Mouse (Mus musculus) forebrain, embryonic 11.5 days (tissue): ENCODE measurements around the gene C1qtnf6. TPM values are rescaled to one million over a fixed set of nuclear protein-coding genes. Genes with fewer than 3 reads are reported as not detected.

ENCODE experiments used
- ATAC-seq: fragments of 200-750 bp; cut with Nextera tagmentation; replicated peaks from 2 replicates; pipeline ENCODE4 v1.8.0; 2017; ENCODE audit warnings: moderate TSS enrichment; ENCODE audit not compliant: low FRiP score
- DNase-seq: peaks from one replicate; pipeline ENCODE4 v3.0.0-alpha.2; 2017; ENCODE audit warnings: low spot score
- H3K27ac ChIP-seq: fragments of 300-500 bp; sonication (generic); 2 replicates; pipeline ENCODE4 v1.5.1; 2014; ENCODE audit warnings: low read depth, low read length
- H3K27me3 ChIP-seq: fragments of 300-500 bp; sonication (generic); 2 replicates; pipeline ENCODE4 v1.6.1; 2014; ENCODE audit warnings: mild to moderate bottlenecking, low read length, mixed read lengths; ENCODE audit not compliant: control insufficient read depth, insufficient read depth
- H3K36me3 ChIP-seq: fragments of 300-500 bp; sonication (generic); 2 replicates; pipeline ENCODE4 v1.6.1; 2014; ENCODE audit warnings: mild to moderate bottlenecking, low read length, moderate library complexity, mixed read lengths; ENCODE audit not compliant: control insufficient read depth, insufficient read depth
- H3K4me1 ChIP-seq: fragments of 300-500 bp; sonication (generic); replicated peaks from 2 replicates; pipeline ENCODE4 v1.6.1; 2014; ENCODE audit warnings: low read length, mixed read lengths; ENCODE audit not compliant: control insufficient read depth, insufficient read depth
- H3K4me2 ChIP-seq: fragments of 300-500 bp; sonication (generic); 2 replicates; pipeline ENCODE4 v1.6.1; 2014; ENCODE audit warnings: low read depth, mild to moderate bottlenecking, low read length, moderate library complexity, mixed read lengths; ENCODE audit not compliant: severe bottlenecking
- H3K4me3 ChIP-seq: fragments of 300-500 bp; sonication (generic); 2 replicates; pipeline ENCODE4 v1.5.1; 2014; ENCODE audit warnings: low read depth, low read length
- H3K9ac ChIP-seq: fragments of 300-500 bp; sonication (generic); 2 replicates; pipeline ENCODE4 v1.6.1; 2014; ENCODE audit warnings: low read length
- H3K9me3 ChIP-seq: fragments of 300-500 bp; sonication (generic); 2 replicates; pipeline ENCODE4 v1.6.1; 2016; ENCODE audit warnings: low read length, mixed read lengths; ENCODE audit not compliant: control insufficient read depth
- WGBS: fragments of 180-500 bp; shearing (Covaris S2); extraction: QIAGEN DNeasy Blood & Tissue Kit; methylation state at CpG from one replicate; pipeline ENCODE4 v1.1.7; 2014; 5-methylcytosine and 5-hydroxymethylcytosine counted together
- polyA plus RNA-seq: library from polyadenylated mRNA; unstranded; fragments of >200 nt; fragmentation: Nextera tagmentation; extraction: Ambion mirVana; gene quantifications from 2 replicates; pipeline ENCODE4 v1.2.1, GENCODE M21; 2014

The C1qtnf6 gene
- polyA plus RNA-seq, 1 experiment from 2014 or later: 10.0 TPM

DNA sequence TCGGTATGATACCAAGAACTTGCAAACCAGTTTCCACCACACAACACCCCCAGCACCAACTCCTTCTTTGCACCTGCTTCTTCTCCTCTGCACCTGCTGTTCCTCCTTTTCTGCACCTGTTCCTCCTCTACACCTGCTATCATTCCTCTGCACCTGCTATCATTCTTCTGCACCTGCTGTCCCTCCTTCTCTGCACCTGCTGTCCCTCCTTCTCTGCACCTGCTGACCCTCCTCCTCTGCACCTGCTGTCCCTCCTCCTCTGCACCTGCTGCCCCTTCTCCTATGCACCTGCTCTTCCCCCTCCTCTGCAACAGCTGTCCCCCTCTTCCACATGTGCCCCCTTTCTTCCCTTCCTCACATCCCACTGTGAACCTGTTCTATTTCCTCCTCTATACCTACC is 44.7 kb downstream of the C1qtnf6 start:
- Histone ChIP-seq H3K4me3 (no peak overlapping the region), H3K4me1 (no peaks in the 10 kb centered on the region), H3K27me3 (no peaks in the 10 kb centered on the region), H3K9ac (no peak overlapping the region), H3K36me3 (no peaks in the 10 kb centered on the region), H3K27ac (no peak overlapping the region), H3K9me3 (no peaks in the 10 kb centered on the region), H3K4me2 (no peak overlapping the region)
- 94% methylated on average over 1 of the region's 1 CpGs for WGBS
- DNase-seq: no peak
- no peak for ATAC-seq

DNA sequence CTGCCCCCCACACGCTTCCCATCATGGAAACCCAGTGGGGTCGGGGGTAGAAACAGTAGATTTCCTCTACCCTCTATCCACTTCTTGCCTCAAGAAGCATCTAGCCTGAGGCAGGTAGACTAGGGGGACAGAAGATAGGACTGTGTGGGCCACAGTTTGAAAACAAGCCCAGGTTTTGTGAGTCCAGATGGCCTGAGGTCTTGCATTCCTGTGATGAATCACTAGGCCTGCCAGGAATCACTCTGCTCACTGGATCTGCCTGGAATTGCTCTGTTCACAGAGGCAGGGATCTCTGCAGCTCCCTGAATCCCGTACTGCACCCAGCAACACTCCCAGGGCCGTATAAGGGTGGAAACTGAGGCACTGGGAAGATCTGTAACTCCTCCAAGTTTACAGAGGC is 47.9 kb downstream of the C1qtnf6 start:
- no peak for DNase-seq
- Histone ChIP-seq H3K4me2 (no peak overlapping the region), H3K27me3 (no peaks in the 10 kb centered on the region), H3K36me3 (no peaks in the 10 kb centered on the region), H3K9ac (no peak overlapping the region), H3K9me3 (no peaks in the 10 kb centered on the region), H3K4me1 (no peaks in the 10 kb centered on the region), H3K27ac (no peak overlapping the region), H3K4me3 (no peak overlapping the region)
- 77% methylated on average over 4 of the region's 4 CpGs for WGBS
- ATAC-seq: no peak

DNA sequence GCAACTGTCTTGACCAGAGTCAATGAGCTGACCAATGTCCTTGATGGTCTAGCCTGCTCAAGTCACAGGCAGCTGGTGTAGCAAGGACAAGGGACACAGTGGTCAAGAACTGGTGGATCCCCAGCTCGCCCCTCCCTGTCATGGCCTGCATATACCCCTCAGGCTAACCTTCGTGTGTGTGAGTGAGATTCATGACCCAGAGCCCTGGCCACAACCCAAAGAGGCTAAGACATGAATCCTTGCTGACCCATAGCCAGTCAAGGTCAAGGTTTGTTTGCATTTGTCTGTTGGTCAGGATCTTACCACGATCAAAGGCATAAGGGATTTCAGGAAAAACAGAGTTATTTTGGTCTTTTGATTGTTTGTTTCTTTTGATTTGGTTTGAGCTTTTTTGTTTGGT is 48.7 kb downstream of the C1qtnf6 start:
- ATAC-seq (no peak), DNase-seq (no peak)
- Histone ChIP-seq H3K36me3 (no peaks in the 10 kb centered on the region), H3K9ac (no peak overlapping the region), H3K4me1 (no peaks in the 10 kb centered on the region), H3K9me3 (no peaks in the 10 kb centered on the region), H3K27me3 (no peaks in the 10 kb centered on the region), H3K4me2 (no peak overlapping the region), H3K27ac (no peak overlapping the region), H3K4me3 (no peak overlapping the region)
- WGBS: 87% methylated on average over 3 of the region's 3 CpGs

DNA sequence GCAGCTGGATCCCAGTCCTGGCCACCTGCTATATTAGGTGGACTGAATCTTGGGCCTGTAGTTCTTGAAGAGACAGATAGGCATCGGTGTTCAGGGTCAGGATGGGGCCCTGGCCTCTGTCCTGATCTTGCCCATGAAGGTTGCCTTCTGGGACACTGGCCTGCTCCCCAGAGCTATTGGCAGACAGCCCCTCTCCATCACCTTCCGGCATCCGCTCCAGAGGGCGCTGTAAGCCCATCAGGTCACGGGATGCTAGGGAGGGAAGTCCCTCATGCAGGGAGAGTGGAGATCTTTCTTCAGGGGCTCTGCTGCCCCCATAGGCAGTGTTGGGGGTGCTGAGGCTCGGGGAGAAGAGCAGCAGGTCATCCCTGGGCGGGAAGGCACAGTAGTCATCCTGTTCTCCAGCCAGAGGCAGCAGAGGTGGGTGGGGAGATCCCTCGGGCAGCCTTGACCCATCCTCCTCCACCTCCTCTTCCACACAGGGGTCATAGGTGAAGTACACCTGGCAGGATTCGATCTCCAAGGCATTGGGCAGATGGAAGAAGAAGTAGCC is 49.7 kb downstream of the C1qtnf6 start:
- Histone ChIP-seq H3K4me2 (no peak overlapping the region), H3K9ac (no peak overlapping the region), H3K36me3 (no peaks in the 10 kb centered on the region), H3K4me1 (no peaks in the 10 kb centered on the region), H3K4me3 (no peak overlapping the region), H3K27me3 (no peaks in the 10 kb centered on the region), H3K27ac (no peak overlapping the region), H3K9me3 (no peaks in the 10 kb centered on the region)
- no peak for DNase-seq
- 62% methylated on average over 9 of the region's 9 CpGs for WGBS
- no peak for ATAC-seq

DNA sequence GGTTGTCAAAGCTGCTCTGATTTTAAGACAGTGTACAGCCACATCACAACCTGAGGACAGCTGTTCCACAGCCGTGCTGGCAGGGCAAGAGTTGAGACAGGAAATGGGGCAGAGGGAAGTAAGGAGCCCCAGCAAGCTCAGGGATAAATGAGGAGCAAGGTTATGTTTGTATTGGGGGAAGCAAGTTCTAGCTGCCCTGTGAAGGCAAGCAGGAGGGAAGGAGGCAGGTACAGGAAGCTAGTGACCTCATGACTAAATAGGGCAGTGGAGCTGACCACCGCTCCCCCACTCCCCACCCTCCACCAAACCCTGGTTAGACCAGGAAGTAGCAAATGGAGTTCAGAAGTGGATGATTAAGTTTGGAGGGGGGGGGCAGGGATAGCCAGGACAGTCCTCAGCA is 50.2 kb downstream of the C1qtnf6 start:
- H3K9me3 ChIP-seq: no peaks in the 10 kb centered on the region
- WGBS: 85% methylated on average over 2 of the region's 2 CpGs
- H3K36me3 ChIP-seq: no peaks in the 10 kb centered on the region
- no peak overlapping the region for H3K9ac ChIP-seq
- ATAC-seq (no peak), DNase-seq (no peak)
- no peak overlapping the region for H3K27ac ChIP-seq
- no peak overlapping the region for H3K4me3 ChIP-seq
- H3K4me2 ChIP-seq: no peak overlapping the region
- no peaks in the 10 kb centered on the region for H3K27me3 ChIP-seq
- H3K4me1 ChIP-seq: no peaks in the 10 kb centered on the region

DNA sequence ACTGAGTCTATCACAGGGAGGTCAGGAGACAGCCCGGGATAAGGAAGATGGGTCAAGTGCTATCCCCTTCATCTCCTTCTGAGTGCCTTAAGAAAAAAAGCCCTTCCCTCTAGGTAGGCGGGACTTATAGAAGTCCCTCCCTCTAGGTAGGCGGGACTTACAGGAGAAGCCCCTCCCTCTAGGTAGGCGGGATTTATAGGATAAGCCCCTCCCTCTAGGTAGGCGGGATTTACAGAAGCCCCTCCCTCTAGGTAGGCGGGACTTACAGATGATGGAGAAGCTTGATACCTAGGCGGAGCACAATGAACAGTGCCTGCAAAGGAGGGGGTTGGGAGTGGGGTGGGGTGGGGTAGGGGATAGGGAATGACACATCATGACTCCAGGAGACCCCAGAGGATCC is 51.1 kb downstream of the C1qtnf6 start:
- Histone ChIP-seq H3K4me3 (no peak overlapping the region), H3K9me3 (no peaks in the 10 kb centered on the region), H3K4me1 (no peaks in the 10 kb centered on the region), H3K4me2 (no peak overlapping the region), H3K27ac (no peak overlapping the region), H3K27me3 (no peaks in the 10 kb centered on the region), H3K36me3 (no peaks in the 10 kb centered on the region), H3K9ac (no peak overlapping the region)
- no peak for DNase-seq
- no peak for ATAC-seq
- 66% methylated on average over 7 of the region's 7 CpGs for WGBS

DNA sequence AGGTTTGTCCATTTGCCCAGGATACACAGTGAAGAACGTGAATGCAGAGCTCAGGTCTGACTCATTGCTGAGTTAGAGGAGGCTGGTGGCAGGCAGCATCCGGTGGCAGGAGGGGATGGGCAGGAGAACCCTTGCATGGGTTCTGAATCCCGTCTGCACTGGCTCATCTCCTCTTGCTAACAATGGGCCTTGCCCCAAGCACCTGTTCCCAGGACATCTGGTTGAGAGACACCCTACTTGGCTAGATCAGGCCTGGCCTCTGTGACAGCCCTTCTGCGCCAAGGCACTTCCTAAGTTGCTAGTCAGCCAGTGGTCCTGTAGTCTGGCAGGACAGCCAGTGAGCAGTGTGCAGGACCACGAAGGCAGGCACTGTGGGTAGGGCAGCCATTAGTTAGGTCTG is 51.7 kb downstream of the C1qtnf6 start:
- no peaks in the 10 kb centered on the region for H3K27me3 ChIP-seq
- ATAC-seq: no peak
- H3K27ac ChIP-seq: no peak overlapping the region
- no peak for DNase-seq
- H3K9me3 ChIP-seq: no peaks in the 10 kb centered on the region
- H3K4me3 ChIP-seq: no peak overlapping the region
- H3K4me1 ChIP-seq: no peaks in the 10 kb centered on the region
- H3K36me3 ChIP-seq: no peaks in the 10 kb centered on the region
- H3K9ac ChIP-seq: no peak overlapping the region
- no peak overlapping the region for H3K4me2 ChIP-seq
- WGBS: 83% methylated on average over 5 of the region's 5 CpGs

DNA sequence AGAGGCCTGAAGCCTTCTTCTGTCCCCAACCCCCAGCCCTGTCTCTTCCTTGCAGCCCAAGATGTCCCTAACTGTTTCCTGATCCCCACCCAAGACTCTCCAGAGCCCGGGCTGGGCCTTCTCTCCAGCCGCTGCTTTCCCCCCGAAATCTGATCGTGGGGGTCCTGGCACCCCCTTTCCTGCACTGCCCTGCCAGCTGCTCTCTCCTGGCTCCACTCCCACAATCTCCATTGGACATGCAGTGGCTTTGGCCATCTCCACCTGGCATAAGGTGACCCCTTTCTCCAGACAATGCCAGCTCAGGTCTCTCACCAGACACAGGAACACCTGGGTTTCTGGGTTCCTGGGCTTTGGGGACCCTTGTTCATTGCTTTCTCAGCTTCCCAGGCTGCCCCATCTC is 53.1 kb downstream of the C1qtnf6 start:
- H3K27me3 ChIP-seq: no peaks in the 10 kb centered on the region
- no peaks in the 10 kb centered on the region for H3K9me3 ChIP-seq
- DNase-seq (no peak), ATAC-seq (no peak)
- H3K36me3 ChIP-seq: no peaks in the 10 kb centered on the region
- H3K4me2 ChIP-seq: no peak overlapping the region
- no peak overlapping the region for H3K27ac ChIP-seq
- no peak overlapping the region for H3K4me3 ChIP-seq
- no peak overlapping the region for H3K9ac ChIP-seq
- WGBS: 90% methylated on average over 4 of the region's 4 CpGs
- no peaks in the 10 kb centered on the region for H3K4me1 ChIP-seq

DNA sequence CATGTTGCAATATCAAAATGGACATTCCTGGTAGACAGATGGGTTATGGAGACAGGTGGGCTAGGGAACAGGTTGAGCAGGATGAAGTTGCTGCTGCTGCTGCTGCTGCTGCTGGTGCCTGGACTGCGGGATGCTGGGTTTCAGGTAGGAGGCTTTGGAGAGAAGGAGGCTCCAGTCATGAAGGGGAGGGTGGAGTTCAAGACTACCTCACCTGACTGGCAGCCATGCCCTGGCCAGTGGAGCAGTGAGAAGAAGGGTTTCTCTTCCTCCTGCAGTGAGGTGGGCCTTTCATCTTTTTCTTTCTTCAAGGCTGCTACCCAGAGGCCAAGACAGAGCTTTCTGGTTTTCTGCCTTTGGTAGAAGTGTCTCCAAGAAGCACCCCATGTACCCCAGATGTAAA is 54.3 kb downstream of the C1qtnf6 start:
- H3K4me1 ChIP-seq: no peaks in the 10 kb centered on the region
- WGBS: 78% methylated on average over 1 of the region's 1 CpGs
- no peak for ATAC-seq
- no peak overlapping the region for H3K27ac ChIP-seq
- H3K4me3 ChIP-seq: no peak overlapping the region
- no peak overlapping the region for H3K9ac ChIP-seq
- no peaks in the 10 kb centered on the region for H3K27me3 ChIP-seq
- no peaks in the 10 kb centered on the region for H3K9me3 ChIP-seq
- DNase-seq: no peak
- H3K4me2 ChIP-seq: no peak overlapping the region
- no peaks in the 10 kb centered on the region for H3K36me3 ChIP-seq
